Mouse (Mus musculus): ENCODE results near the gene Cldn10. TPM values are rescaled to one million over a fixed set of nuclear protein-coding genes. Genes with fewer than 3 reads are reported as not detected.

The Cldn10 gene
- polyA plus RNA-seq, 1 experiment from 2014 or later = 0.80 TPM

DNA sequence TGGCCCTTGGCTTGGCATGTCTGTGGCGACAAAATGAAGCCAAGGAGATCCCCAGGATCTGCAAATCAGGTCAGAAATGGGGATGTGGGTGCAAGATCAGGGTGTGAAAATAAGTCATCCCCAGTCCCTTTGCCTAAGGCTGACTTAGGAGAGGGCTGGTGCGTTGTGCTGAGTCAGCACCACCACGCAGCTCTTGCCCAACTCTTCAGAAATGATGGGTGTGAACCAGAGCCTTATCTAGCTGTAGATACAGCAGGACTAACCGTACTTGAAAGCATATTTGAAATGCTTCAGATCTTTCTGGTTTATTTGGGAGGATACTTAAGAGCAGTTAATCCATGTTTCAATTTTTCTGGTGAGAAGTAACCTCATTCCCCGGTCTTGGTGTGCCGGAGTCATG, 82.0 kb downstream of the Cldn10 start:
- DNase-seq (ENCODE audit: low spot score) (no peak), ATAC-seq (no peak)
- H3K4me3 ChIP-seq (ENCODE audit: low read depth, low read length) = no peak overlapping the region
- no peak overlapping the region for H3K9ac ChIP-seq (ENCODE audit: low read length)
- 93% methylated on average over 6 of the region's 6 CpGs for WGBS
- no peak overlapping the region for H3K4me2 ChIP-seq (ENCODE audit: low read length)
- H3K9me3 ChIP-seq (replicated peaks; ENCODE audit: control insufficient read depth, low read length) = no peaks in the 10 kb centered on the region
- no peak overlapping the region for H3K27ac ChIP-seq (ENCODE audit: low read depth, low read length)
- H3K36me3 ChIP-seq (ENCODE audit: control insufficient read depth, insufficient read depth, low read length) = peaks cover 11% of the 10 kb centered on the region
- no peaks in the 10 kb centered on the region for H3K27me3 ChIP-seq (replicated peaks; ENCODE audit: control insufficient read depth, insufficient read depth, low read length)
- H3K4me1 ChIP-seq (ENCODE audit: control insufficient read depth, insufficient read depth, low read length) = peaks cover 8% of the 10 kb centered on the region; the same call in 1 of the 2 replicates

DNA sequence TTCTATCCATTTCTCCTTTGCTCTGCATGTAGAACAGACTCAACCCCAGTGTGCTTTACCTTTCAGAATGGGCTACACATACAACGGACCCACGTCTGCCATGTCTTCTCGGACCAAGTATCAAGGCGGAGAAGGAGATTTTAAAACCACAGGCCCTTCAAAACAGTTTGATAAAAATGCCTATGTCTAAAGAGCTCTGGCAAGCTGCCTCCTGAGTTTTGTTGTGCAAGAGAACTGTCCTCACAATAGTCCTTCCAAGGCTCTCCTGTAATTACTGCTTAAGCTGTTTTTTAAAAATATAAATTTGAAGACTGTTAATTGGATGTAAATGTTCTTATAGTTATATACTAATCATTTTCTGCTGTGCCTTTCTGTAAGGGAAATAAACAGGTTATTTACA, 86.4 kb downstream of the Cldn10 start:
- H3K9me3 ChIP-seq (replicated peaks; ENCODE audit: control insufficient read depth, low read length) = no peaks in the 10 kb centered on the region
- H3K4me2 ChIP-seq (ENCODE audit: low read length) = no peak overlapping the region
- peaks cover under 1% of the 10 kb centered on the region; the same call in 1 of the 2 replicates for H3K4me1 ChIP-seq (ENCODE audit: control insufficient read depth, insufficient read depth, low read length)
- H3K9ac ChIP-seq (ENCODE audit: low read length) = no peak overlapping the region
- WGBS = 93% methylated on average over 4 of the region's 4 CpGs
- ATAC-seq = no peak
- no peak for DNase-seq (ENCODE audit: low spot score)
- H3K27ac ChIP-seq (ENCODE audit: low read depth, low read length) = no peak overlapping the region
- peaks cover 51% of the 10 kb centered on the region for H3K36me3 ChIP-seq (ENCODE audit: control insufficient read depth, insufficient read depth, low read length)
- no peaks in the 10 kb centered on the region for H3K27me3 ChIP-seq (replicated peaks; ENCODE audit: control insufficient read depth, insufficient read depth, low read length)
- H3K4me3 ChIP-seq (ENCODE audit: low read depth, low read length) = no peak overlapping the region

DNA sequence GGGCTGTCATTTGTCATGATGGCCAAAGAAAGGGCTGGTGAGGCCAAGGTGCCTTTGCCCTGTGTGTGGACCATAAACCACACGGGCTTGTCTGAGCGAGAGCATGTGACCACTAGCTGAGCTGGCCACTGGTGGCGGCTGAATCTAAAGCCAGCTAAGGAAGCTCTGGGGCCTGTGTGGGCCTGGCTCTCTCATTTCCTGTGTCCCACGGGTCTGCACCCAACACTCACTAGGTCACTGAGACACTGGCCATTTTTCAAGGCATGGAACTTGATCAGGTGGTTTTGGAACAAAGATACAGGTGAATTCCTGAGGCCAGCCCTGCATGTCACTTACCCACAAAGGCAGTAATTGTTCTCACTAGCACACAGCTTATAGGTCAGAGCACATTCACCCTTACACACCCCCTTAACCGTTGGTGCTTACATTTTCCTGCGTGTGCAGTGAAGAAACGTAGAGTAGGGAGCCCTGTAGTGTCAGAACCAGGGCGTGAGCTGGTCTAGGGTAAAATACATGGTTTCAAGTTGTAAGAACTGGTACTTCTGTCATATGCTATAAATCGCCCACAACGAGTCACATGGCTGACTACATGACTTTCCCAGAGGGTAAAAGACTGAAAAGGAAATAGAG, 87.2 kb downstream of the Cldn10 start:
- Histone ChIP-seq H3K27ac (ENCODE audit: low read depth, low read length) (no peak overlapping the region), H3K9ac (ENCODE audit: low read length) (no peak overlapping the region), H3K4me2 (ENCODE audit: low read length) (no peak overlapping the region), H3K4me1 (ENCODE audit: control insufficient read depth, insufficient read depth, low read length) (no peaks in the 10 kb centered on the region), H3K4me3 (ENCODE audit: low read depth, low read length) (no peak overlapping the region), H3K27me3 (replicated peaks; ENCODE audit: control insufficient read depth, insufficient read depth, low read length) (no peaks in the 10 kb centered on the region), H3K9me3 (replicated peaks; ENCODE audit: control insufficient read depth, low read length) (no peaks in the 10 kb centered on the region), H3K36me3 (ENCODE audit: control insufficient read depth, insufficient read depth, low read length) (peaks cover 58% of the 10 kb centered on the region)
- no peak for DNase-seq (ENCODE audit: low spot score)
- ATAC-seq = no peak
- WGBS = 84% methylated on average over 10 of the region's 10 CpGs

DNA sequence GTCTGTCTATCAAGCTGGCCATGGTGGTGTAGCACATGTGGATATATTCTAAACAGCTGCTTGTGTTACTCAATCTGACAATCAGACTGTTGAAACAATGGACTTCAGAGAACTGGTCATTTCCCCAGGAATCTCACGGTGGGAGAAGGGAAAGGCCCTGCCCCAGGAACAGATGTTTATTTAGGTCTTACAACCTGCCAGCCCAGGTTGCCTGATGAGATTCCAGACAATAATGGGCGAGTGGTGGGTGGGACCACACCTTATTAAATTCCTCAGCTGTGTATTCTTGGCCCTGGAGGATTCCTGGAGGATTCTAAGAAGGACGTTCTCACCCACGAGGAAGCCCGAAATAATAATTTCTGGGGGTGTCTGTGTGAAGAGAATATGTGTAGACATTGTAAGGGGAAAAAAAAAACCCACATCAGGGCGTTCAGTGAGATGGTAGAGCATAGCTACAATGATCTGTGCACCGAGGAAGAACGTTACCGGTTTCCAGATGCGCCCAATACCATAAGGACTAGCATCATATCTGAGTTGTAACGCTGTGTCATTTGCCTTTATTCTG, 90.7 kb downstream of the Cldn10 start:
- ATAC-seq (no peak), DNase-seq (ENCODE audit: low spot score) (no peak)
- WGBS = 87% methylated on average over 11 of the region's 11 CpGs
- Histone ChIP-seq H3K27ac (ENCODE audit: low read depth, low read length) (no peak overlapping the region), H3K9me3 (replicated peaks; ENCODE audit: control insufficient read depth, low read length) (no peaks in the 10 kb centered on the region), H3K9ac (ENCODE audit: low read length) (no peak overlapping the region), H3K27me3 (replicated peaks; ENCODE audit: control insufficient read depth, insufficient read depth, low read length) (no peaks in the 10 kb centered on the region), H3K36me3 (ENCODE audit: control insufficient read depth, insufficient read depth, low read length) (peaks cover 80% of the 10 kb centered on the region), H3K4me2 (ENCODE audit: low read length) (no peak overlapping the region), H3K4me3 (ENCODE audit: low read depth, low read length) (no peak overlapping the region), H3K4me1 (ENCODE audit: control insufficient read depth, insufficient read depth, low read length) (no peaks in the 10 kb centered on the region)

DNA sequence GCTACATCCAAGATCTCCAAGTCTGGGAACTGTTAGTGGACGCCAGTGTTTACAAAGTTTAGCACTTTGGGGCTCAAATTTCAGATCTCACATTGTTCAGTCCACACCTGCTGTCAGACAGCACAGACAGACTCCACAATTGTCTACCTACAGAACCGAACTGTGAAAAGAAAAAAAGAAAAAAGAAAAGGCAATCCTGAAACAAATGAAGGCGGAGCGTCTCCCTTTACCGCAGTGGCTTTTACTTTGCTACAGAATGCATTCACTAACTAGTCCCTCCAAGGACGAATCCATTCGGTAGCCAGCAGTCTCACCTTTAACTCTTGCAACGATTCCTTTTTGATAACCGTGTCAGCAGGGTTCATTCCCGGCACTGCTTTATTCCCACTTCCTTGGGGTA, 93.0 kb downstream of the Cldn10 start:
- no peaks in the 10 kb centered on the region for H3K4me1 ChIP-seq (ENCODE audit: control insufficient read depth, insufficient read depth, low read length)
- H3K36me3 ChIP-seq (ENCODE audit: control insufficient read depth, insufficient read depth, low read length) = peaks cover 89% of the 10 kb centered on the region
- DNase-seq (ENCODE audit: low spot score) (no peak), ATAC-seq (no peak)
- 69% methylated on average over 10 of the region's 10 CpGs for WGBS
- H3K27ac ChIP-seq (ENCODE audit: low read depth, low read length) = no peak overlapping the region
- H3K27me3 ChIP-seq (replicated peaks; ENCODE audit: control insufficient read depth, insufficient read depth, low read length) = no peaks in the 10 kb centered on the region
- H3K4me3 ChIP-seq (ENCODE audit: low read depth, low read length) = no peak overlapping the region
- no peak overlapping the region for H3K9ac ChIP-seq (ENCODE audit: low read length)
- no peaks in the 10 kb centered on the region for H3K9me3 ChIP-seq (replicated peaks; ENCODE audit: control insufficient read depth, low read length)
- no peak overlapping the region for H3K4me2 ChIP-seq (ENCODE audit: low read length)

DNA sequence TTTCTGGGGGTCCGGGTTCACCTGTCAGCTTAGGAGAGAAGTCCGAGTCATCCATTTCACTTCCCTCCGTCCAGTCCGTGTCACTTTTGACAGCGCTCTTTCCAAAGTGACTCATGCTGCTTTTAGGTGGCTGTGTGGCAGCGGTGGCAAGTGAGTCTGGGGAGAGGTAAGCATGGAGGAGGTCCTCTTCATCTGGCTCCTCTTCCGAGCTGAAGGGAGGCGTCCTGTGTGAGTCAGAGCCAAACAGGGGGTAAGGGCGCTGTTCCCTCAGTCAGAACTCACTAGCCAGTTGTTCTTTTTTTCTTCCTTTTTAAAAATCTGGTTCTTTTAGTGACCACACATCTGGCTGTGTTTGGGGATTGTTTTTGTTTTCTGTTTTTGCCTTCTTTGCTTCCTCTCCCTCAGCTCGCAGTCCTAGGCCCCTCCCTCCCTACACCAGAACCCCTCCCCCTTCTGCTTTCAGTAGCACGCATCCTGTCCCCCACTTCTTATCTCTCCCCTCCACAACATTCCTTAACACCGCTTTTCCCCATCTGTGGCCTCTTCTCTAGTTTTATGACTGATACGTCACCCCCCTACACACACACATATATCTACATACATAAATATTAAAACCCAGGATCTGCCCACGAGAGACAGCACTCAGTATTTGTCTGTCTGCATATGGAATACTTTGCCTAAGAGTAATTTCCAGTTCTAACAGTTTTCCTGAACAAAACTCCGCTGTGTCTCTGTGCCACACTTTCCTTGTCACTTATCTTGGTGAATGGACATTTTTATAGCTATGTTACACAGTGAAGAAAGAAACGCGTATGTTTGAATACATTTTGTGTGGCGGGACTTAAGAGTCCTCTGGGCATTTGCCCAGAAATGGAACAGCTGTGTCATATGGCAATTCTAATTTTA, 95.9 kb downstream of the Cldn10 start:
- no peaks in the 10 kb centered on the region for H3K4me1 ChIP-seq (ENCODE audit: control insufficient read depth, insufficient read depth, low read length)
- 89% methylated on average over 18 of the region's 18 CpGs for WGBS
- peaks cover 91% of the 10 kb centered on the region for H3K36me3 ChIP-seq (ENCODE audit: control insufficient read depth, insufficient read depth, low read length)
- no peaks in the 10 kb centered on the region for H3K9me3 ChIP-seq (replicated peaks; ENCODE audit: control insufficient read depth, low read length)
- no peaks in the 10 kb centered on the region for H3K27me3 ChIP-seq (replicated peaks; ENCODE audit: control insufficient read depth, insufficient read depth, low read length)
- ATAC-seq = no peak
- H3K27ac ChIP-seq (ENCODE audit: low read depth, low read length) = no peak overlapping the region
- no peak overlapping the region for H3K4me2 ChIP-seq (ENCODE audit: low read length)
- H3K4me3 ChIP-seq (ENCODE audit: low read depth, low read length) = no peak overlapping the region
- no peak for DNase-seq (ENCODE audit: low spot score)
- H3K9ac ChIP-seq (ENCODE audit: low read length) = no peak overlapping the region

DNA sequence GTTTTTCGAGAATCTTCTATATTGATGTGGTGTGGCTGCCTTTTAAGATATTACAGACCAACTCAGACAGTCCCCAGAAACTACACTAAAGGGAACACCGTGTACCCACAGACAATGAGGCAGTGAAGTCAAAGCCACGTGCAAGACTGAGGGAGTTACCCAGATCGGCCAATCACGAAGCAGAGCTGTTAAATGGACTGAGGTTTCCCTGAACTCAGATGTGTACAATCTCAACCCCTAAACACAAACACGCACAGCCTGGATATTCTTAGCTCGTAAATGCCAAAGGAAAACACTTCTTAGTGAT, 96.5 kb downstream of the Cldn10 start:
- no peak overlapping the region for H3K9ac ChIP-seq (ENCODE audit: low read length)
- peaks cover 91% of the 10 kb centered on the region for H3K36me3 ChIP-seq (ENCODE audit: control insufficient read depth, insufficient read depth, low read length)
- no peaks in the 10 kb centered on the region for H3K9me3 ChIP-seq (replicated peaks; ENCODE audit: control insufficient read depth, low read length)
- no peak overlapping the region for H3K4me3 ChIP-seq (ENCODE audit: low read depth, low read length)
- H3K4me2 ChIP-seq (ENCODE audit: low read length) = no peak overlapping the region
- no peaks in the 10 kb centered on the region for H3K4me1 ChIP-seq (ENCODE audit: control insufficient read depth, insufficient read depth, low read length)
- H3K27ac ChIP-seq (ENCODE audit: low read depth, low read length) = no peak overlapping the region
- ATAC-seq = no peak
- no peaks in the 10 kb centered on the region for H3K27me3 ChIP-seq (replicated peaks; ENCODE audit: control insufficient read depth, insufficient read depth, low read length)
- no peak for DNase-seq (ENCODE audit: low spot score)
- WGBS = 85% methylated on average over 7 of the region's 7 CpGs

DNA sequence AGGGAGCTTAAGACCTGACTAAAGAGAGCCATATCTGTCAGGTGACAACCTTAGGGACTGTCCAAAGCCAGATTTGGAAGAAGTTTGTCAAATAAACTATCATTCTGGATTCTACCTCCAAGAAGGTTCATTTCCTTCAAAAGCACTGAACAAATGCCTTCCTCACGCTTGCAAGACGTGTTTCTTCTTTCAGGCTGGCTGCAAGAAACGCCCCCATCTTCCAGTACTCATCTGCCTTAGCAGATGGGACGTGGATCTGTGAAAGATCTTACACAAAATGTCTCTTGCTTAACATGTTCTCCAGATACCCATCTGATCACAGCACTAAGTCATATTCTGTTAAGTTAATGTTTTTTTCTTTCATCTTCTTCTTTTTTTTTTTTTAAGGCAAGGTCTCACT, 102.4 kb downstream of the Cldn10 start:
- DNase-seq (ENCODE audit: low spot score) = peak; percentile 8
- Histone ChIP-seq H3K4me1 (ENCODE audit: control insufficient read depth, insufficient read depth, low read length) (no peaks in the 10 kb centered on the region), H3K27ac (ENCODE audit: low read depth, low read length) (no peak overlapping the region), H3K27me3 (replicated peaks; ENCODE audit: control insufficient read depth, insufficient read depth, low read length) (no peaks in the 10 kb centered on the region), H3K4me3 (ENCODE audit: low read depth, low read length) (no peak overlapping the region), H3K9me3 (replicated peaks; ENCODE audit: control insufficient read depth, low read length) (no peaks in the 10 kb centered on the region), H3K4me2 (ENCODE audit: low read length) (no peak overlapping the region), H3K36me3 (ENCODE audit: control insufficient read depth, insufficient read depth, low read length) (peaks cover 81% of the 10 kb centered on the region), H3K9ac (ENCODE audit: low read length) (no peak overlapping the region)
- 81% methylated on average over 4 of the region's 4 CpGs for WGBS
- no peak for ATAC-seq

DNA sequence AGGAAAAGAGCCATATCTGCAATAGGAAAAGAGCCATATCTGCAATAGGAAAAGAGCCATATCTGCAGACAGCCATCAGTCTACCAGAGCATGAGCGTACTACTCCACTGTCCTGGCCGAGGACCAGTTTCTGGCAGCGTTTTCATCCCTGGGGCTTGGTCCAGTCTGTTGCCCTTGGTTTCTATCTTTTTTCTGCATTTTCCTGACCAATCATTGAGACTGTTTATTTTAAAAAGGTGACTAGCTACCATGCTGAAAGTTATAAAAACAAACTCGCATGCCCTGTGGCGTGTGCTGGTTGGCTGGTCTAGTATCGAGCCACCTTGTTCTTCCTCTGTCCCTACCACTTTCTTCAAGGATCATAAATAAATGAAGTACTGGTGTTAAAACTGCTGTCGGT, 107.5 kb downstream of the Cldn10 start:
- no peaks in the 10 kb centered on the region for H3K9me3 ChIP-seq (replicated peaks; ENCODE audit: control insufficient read depth, low read length)
- ATAC-seq = no peak
- no peak overlapping the region for H3K4me3 ChIP-seq (ENCODE audit: low read depth, low read length)
- WGBS = 97% methylated on average over 7 of the region's 7 CpGs
- H3K4me2 ChIP-seq (ENCODE audit: low read length) = no peak overlapping the region
- H3K27me3 ChIP-seq (replicated peaks; ENCODE audit: control insufficient read depth, insufficient read depth, low read length) = no peaks in the 10 kb centered on the region
- no peak overlapping the region for H3K9ac ChIP-seq (ENCODE audit: low read length)
- no peak for DNase-seq (ENCODE audit: low spot score)
- peaks cover 81% of the 10 kb centered on the region for H3K36me3 ChIP-seq (ENCODE audit: control insufficient read depth, insufficient read depth, low read length)
- H3K27ac ChIP-seq (ENCODE audit: low read depth, low read length) = no peak overlapping the region
- no peaks in the 10 kb centered on the region for H3K4me1 ChIP-seq (ENCODE audit: control insufficient read depth, insufficient read depth, low read length)

All from forebrain, embryonic 14.5 days (tissue).